Mouse (Mus musculus): ENCODE measurements around the gene Tubd1.

The Tubd1 gene

GRCm38 (mm10) chr11:86591931-86592616 lies 47.3 kb downstream of the Tubd1 start:
- in situ Hi-C loops (cut with MboI; ENCODE audit: low pct_unique_long_range_greater_than_20kb in 1 of 2, low sequenced_read_pairs in 2 of 2, unreplicated experiment in 1 of 2): no loop called here

GRCm38 (mm10) chr11:86592993-86593392 lies 48.2 kb downstream of the Tubd1 start:
- in situ Hi-C loops (cut with MboI; ENCODE audit: low pct_unique_long_range_greater_than_20kb in 1 of 2, low sequenced_read_pairs in 2 of 2, unreplicated experiment in 1 of 2): no loop called here

- in situ Hi-C loops (cut with MboI; ENCODE audit: low pct_unique_long_range_greater_than_20kb in 1 of 2, low sequenced_read_pairs in 2 of 2, unreplicated experiment in 1 of 2): no loop called here
Measured at GRCm38 (mm10) chr11:86593443-86593842, 48.7 kb downstream of the Tubd1 start.

- in situ Hi-C loops (cut with MboI; ENCODE audit: low pct_unique_long_range_greater_than_20kb in 1 of 2, low sequenced_read_pairs in 2 of 2, unreplicated experiment in 1 of 2): no loop called here
Measured at GRCm38 (mm10) chr11:86594188-86594876, 49.5 kb downstream of the Tubd1 start.

- in situ Hi-C loops (cut with MboI; ENCODE audit: low pct_unique_long_range_greater_than_20kb in 1 of 2, low sequenced_read_pairs in 2 of 2, unreplicated experiment in 1 of 2): no loop called here
Measured at GRCm38 (mm10) chr11:86595366-86595765, 50.6 kb downstream of the Tubd1 start.

GRCm38 (mm10) chr11:86596187-86596960 lies 51.6 kb downstream of the Tubd1 start:
- in situ Hi-C loops (cut with MboI; ENCODE audit: low pct_unique_long_range_greater_than_20kb in 1 of 2, low sequenced_read_pairs in 2 of 2, unreplicated experiment in 1 of 2): no loop called here

- in situ Hi-C loops (cut with MboI; ENCODE audit: low pct_unique_long_range_greater_than_20kb in 1 of 2, low sequenced_read_pairs in 2 of 2, unreplicated experiment in 1 of 2): no loop called here
Measured at GRCm38 (mm10) chr11:86596976-86597375, 52.2 kb downstream of the Tubd1 start.

- in situ Hi-C loops (cut with MboI; ENCODE audit: low pct_unique_long_range_greater_than_20kb in 1 of 2, low sequenced_read_pairs in 2 of 2, unreplicated experiment in 1 of 2): no loop called here
Measured at GRCm38 (mm10) chr11:86598154-86598553, 53.4 kb downstream of the Tubd1 start.

- in situ Hi-C loops (cut with MboI; ENCODE audit: low pct_unique_long_range_greater_than_20kb in 1 of 2, low sequenced_read_pairs in 2 of 2, unreplicated experiment in 1 of 2): no loop called here
Measured at GRCm38 (mm10) chr11:86598572-86598971, 53.8 kb downstream of the Tubd1 start.

GRCm38 (mm10) chr11:86599378-86600208 lies 54.8 kb downstream of the Tubd1 start:
- in situ Hi-C loops (cut with MboI; ENCODE audit: low pct_unique_long_range_greater_than_20kb in 1 of 2, low sequenced_read_pairs in 2 of 2, unreplicated experiment in 1 of 2): no loop called here

GRCm38 (mm10) chr11:86600209-86600557 lies 55.4 kb downstream of the Tubd1 start:
- in situ Hi-C loops (cut with MboI; ENCODE audit: low pct_unique_long_range_greater_than_20kb in 1 of 2, low sequenced_read_pairs in 2 of 2, unreplicated experiment in 1 of 2): no loop called here

GRCm38 (mm10) chr11:86602116-86602515 lies 57.3 kb downstream of the Tubd1 start:
- in situ Hi-C loops (cut with MboI; ENCODE audit: low pct_unique_long_range_greater_than_20kb in 1 of 2, low sequenced_read_pairs in 2 of 2, unreplicated experiment in 1 of 2): no loop called here

GRCm38 (mm10) chr11:86603719-86604118 lies 58.9 kb downstream of the Tubd1 start:
- in situ Hi-C loops (cut with MboI; ENCODE audit: low pct_unique_long_range_greater_than_20kb in 1 of 2, low sequenced_read_pairs in 2 of 2, unreplicated experiment in 1 of 2): no loop called here

- in situ Hi-C loops (cut with MboI; ENCODE audit: low pct_unique_long_range_greater_than_20kb in 1 of 2, low sequenced_read_pairs in 2 of 2, unreplicated experiment in 1 of 2): no loop called here
Measured at GRCm38 (mm10) chr11:86604289-86604688, 59.5 kb downstream of the Tubd1 start.

- in situ Hi-C loops (cut with MboI; ENCODE audit: low pct_unique_long_range_greater_than_20kb in 1 of 2, low sequenced_read_pairs in 2 of 2, unreplicated experiment in 1 of 2): no loop called here
Measured at GRCm38 (mm10) chr11:86604732-86605520, 60.1 kb downstream of the Tubd1 start.

- in situ Hi-C loops (cut with MboI; ENCODE audit: low pct_unique_long_range_greater_than_20kb in 1 of 2, low sequenced_read_pairs in 2 of 2, unreplicated experiment in 1 of 2): no loop called here
Measured at GRCm38 (mm10) chr11:86606621-86607339, 62.0 kb downstream of the Tubd1 start.

GRCm38 (mm10) chr11:86607808-86608350 lies 63.1 kb downstream of the Tubd1 start:
- in situ Hi-C loops (cut with MboI; ENCODE audit: low pct_unique_long_range_greater_than_20kb in 1 of 2, low sequenced_read_pairs in 2 of 2, unreplicated experiment in 1 of 2): no loop called here

Data from mouse embryonic stem cell (cell line).